Mouse (Mus musculus): ENCODE results near the gene Vmn1r40. TPM values are rescaled to one million over a fixed set of nuclear protein-coding genes. Genes with fewer than 3 reads are reported as not detected.

Vmn1r40 gene
- polyA plus RNA-seq, 1 experiment: not detected

- TF ChIP-seq POLR2A (IDR thresholded peaks at IDR 0.05; ENCODE audit: borderline replicate concordance, control insufficient read depth, low read depth, low read length) (no peak), CTCF (IDR thresholded peaks at IDR 0.05; ENCODE audit: control insufficient read depth, insufficient read depth, low read length) (no peak)
- Histone ChIP-seq H3K27ac (ENCODE audit: control insufficient read depth, insufficient read depth, low read depth, low read length, poor library complexity) (no peak overlapping the region), H3K4me1 (ENCODE audit: control insufficient read depth, insufficient read depth, low read length) (no peaks in the 10 kb centered on the region), H3K4me3 (replicated peaks; ENCODE audit: control insufficient read depth, low read depth, low read length) (no peak overlapping the region)
- 57% methylated on average over 1 of the region's 1 CpGs for WGBS
Observed at GRCm38 (mm10) chr6:89684231-89684630, 23.1 kb upstream of the Vmn1r40 start.

- WGBS: 62% methylated on average over 1 of the region's 1 CpGs
- Histone ChIP-seq H3K4me1 (ENCODE audit: control insufficient read depth, insufficient read depth, low read length) (no peaks in the 10 kb centered on the region), H3K27ac (ENCODE audit: control insufficient read depth, insufficient read depth, low read depth, low read length, poor library complexity) (no peak overlapping the region), H3K4me3 (replicated peaks; ENCODE audit: control insufficient read depth, low read depth, low read length) (no peak overlapping the region)
- TF ChIP-seq POLR2A (IDR thresholded peaks at IDR 0.05; ENCODE audit: borderline replicate concordance, control insufficient read depth, low read depth, low read length) (no peak), CTCF (IDR thresholded peaks at IDR 0.05; ENCODE audit: control insufficient read depth, insufficient read depth, low read length) (no peak)
Observed at GRCm38 (mm10) chr6:89687100-89687499, 20.2 kb upstream of the Vmn1r40 start.

GRCm38 (mm10) chr6:89706624-89707023, 716 bp upstream of the Vmn1r40 start:
- 72% methylated on average over 2 of the region's 2 CpGs for WGBS
- H3K4me1 ChIP-seq (ENCODE audit: control insufficient read depth, insufficient read depth, low read length): no peaks in the 10 kb centered on the region
- H3K27ac ChIP-seq (ENCODE audit: control insufficient read depth, insufficient read depth, low read depth, low read length, poor library complexity): no peak overlapping the region
- no peak overlapping the region for H3K4me3 ChIP-seq (replicated peaks; ENCODE audit: control insufficient read depth, low read depth, low read length)
- no peak for TF ChIP-seq POLR2A (IDR thresholded peaks at IDR 0.05; ENCODE audit: borderline replicate concordance, control insufficient read depth, low read depth, low read length)
- no peak for TF ChIP-seq CTCF (IDR thresholded peaks at IDR 0.05; ENCODE audit: control insufficient read depth, insufficient read depth, low read length)

- H3K27ac ChIP-seq (ENCODE audit: control insufficient read depth, insufficient read depth, low read depth, low read length, poor library complexity): no peak overlapping the region
- H3K4me1 ChIP-seq (ENCODE audit: control insufficient read depth, insufficient read depth, low read length): no peaks in the 10 kb centered on the region
- H3K4me3 ChIP-seq (replicated peaks; ENCODE audit: control insufficient read depth, low read depth, low read length): no peak overlapping the region
- no peak for TF ChIP-seq POLR2A (IDR thresholded peaks at IDR 0.05; ENCODE audit: borderline replicate concordance, control insufficient read depth, low read depth, low read length)
- TF ChIP-seq CTCF (IDR thresholded peaks at IDR 0.05; ENCODE audit: control insufficient read depth, insufficient read depth, low read length): no peak
Observed at GRCm38 (mm10) chr6:89718051-89718450, 10.7 kb downstream of the Vmn1r40 start.

GRCm38 (mm10) chr6:89740466-89740865, 33.1 kb downstream of the Vmn1r40 start, which contains the start of gene Vmn1r41:
Gene Vmn1r41, plus strand, starts transcription at chr6:89740766.
- Histone ChIP-seq H3K4me3 (replicated peaks; ENCODE audit: control insufficient read depth, low read depth, low read length) (no peak within 1 kb of the TSS), H3K27ac (ENCODE audit: control insufficient read depth, insufficient read depth, low read depth, low read length, poor library complexity) (no peak within 1 kb of the TSS), H3K4me1 (ENCODE audit: control insufficient read depth, insufficient read depth, low read length) (no peaks in the 10 kb centered on the region)
- TF ChIP-seq CTCF (IDR thresholded peaks at IDR 0.05; ENCODE audit: control insufficient read depth, insufficient read depth, low read length) (no peak), POLR2A (IDR thresholded peaks at IDR 0.05; ENCODE audit: borderline replicate concordance, control insufficient read depth, low read depth, low read length) (no peak)

GRCm38 (mm10) chr6:89742811-89743210, 35.5 kb downstream of the Vmn1r40 start:
- no peak overlapping the region for H3K4me3 ChIP-seq (replicated peaks; ENCODE audit: control insufficient read depth, low read depth, low read length)
- H3K4me1 ChIP-seq (ENCODE audit: control insufficient read depth, insufficient read depth, low read length): no peaks in the 10 kb centered on the region
- H3K27ac ChIP-seq (ENCODE audit: control insufficient read depth, insufficient read depth, low read depth, low read length, poor library complexity): no peak overlapping the region
- no peak for TF ChIP-seq POLR2A (IDR thresholded peaks at IDR 0.05; ENCODE audit: borderline replicate concordance, control insufficient read depth, low read depth, low read length)
- no peak for TF ChIP-seq CTCF (IDR thresholded peaks at IDR 0.05; ENCODE audit: control insufficient read depth, insufficient read depth, low read length)

Other genes starting within 250 kb of the Vmn1r40 start
- gene Chchd6, start 111.9 kb upstream of the Vmn1r40 start, polyA plus RNA-seq (2011; ENCODE audit: insufficient read depth, insufficient read length, low replicate concordance, missing spikeins): 7.3 and 7.8 TPM in 2 replicates
- 1.00 and 1.1 TPM in 2 replicates for gene Txnrd3, start 63.6 kb upstream of the Vmn1r40 start, polyA plus RNA-seq (2011; ENCODE audit: insufficient read depth, insufficient read length, low replicate concordance, missing spikeins)
- not detected in 2 replicates for gene Vmn1r41, start 33.2 kb downstream of the Vmn1r40 start, polyA plus RNA-seq (2011; ENCODE audit: insufficient read depth, insufficient read length, low replicate concordance, missing spikeins)
- gene Vmn1r42, start 168.9 kb downstream of the Vmn1r40 start, polyA plus RNA-seq (2011; ENCODE audit: insufficient read depth, insufficient read length, low replicate concordance, missing spikeins): not detected in 2 replicates
- gene Vmn1r43, start 168.9 kb downstream of the Vmn1r40 start, polyA plus RNA-seq (2011; ENCODE audit: insufficient read depth, insufficient read length, low replicate concordance, missing spikeins): not detected in 2 replicates
- gene Vmn1r44, start 176.1 kb downstream of the Vmn1r40 start, polyA plus RNA-seq (2011; ENCODE audit: insufficient read depth, insufficient read length, low replicate concordance, missing spikeins): not detected in 2 replicates
- gene Vmn1r45, start 233.1 kb downstream of the Vmn1r40 start, polyA plus RNA-seq (2011; ENCODE audit: insufficient read depth, insufficient read length, low replicate concordance, missing spikeins): not detected in 2 replicates